Mouse (Mus musculus) left cerebral cortex, postnatal 14 days (tissue): ENCODE measurements around the gene Lrrn2. TPM values are rescaled to one million over a fixed set of nuclear protein-coding genes. Genes with fewer than 3 reads are reported as not detected.

Experiments
- DNase-seq, 2 experiments: peaks; one replicate each; pipeline ENCODE4 v3.0.0; 2021 to 2022; ENCODE audit warnings: low spot score in 2 of 2, mixed read lengths in 1 of 2
- intact Hi-C: fragments of 180-260 bp; cut with DNase I; formaldehyde crosslinking; loops from one replicate; pipeline ENCODE4 v1.15.1; 2025
- total RNA-seq, 2 experiments: library from RNA; stranded (reverse); gene quantifications; 2 replicates each; pipeline ENCODE4 v1.2.3; 2021

Lrrn2 gene
- total RNA-seq, 2 experiments from 2014 or later, result 96.6 to 112 TPM

- intact Hi-C loops, result no loop called here
- DNase-seq, result peak in 1 of 2 experiments; percentile 28
These were observed 41.0 kb downstream of the Lrrn2 start for GRCm38 (mm10) chr1:132921071-132921470.

GRCm38 (mm10) chr1:132922257-132922656 lies 42.2 kb downstream of the Lrrn2 start:
- peak in 1 of 2 experiments; percentile 21 for DNase-seq
- intact Hi-C loops, result no loop called here

- intact Hi-C loops, result no loop called here
- DNase-seq, result no peak
These were observed 45.2 kb downstream of the Lrrn2 start for GRCm38 (mm10) chr1:132925270-132925669.

- no peak for DNase-seq
- intact Hi-C loops, result no loop called here
These were observed 48.2 kb downstream of the Lrrn2 start for GRCm38 (mm10) chr1:132928032-132928906.

- intact Hi-C loops, result no loop called here
- DNase-seq, result no peak
These were observed 48.8 kb downstream of the Lrrn2 start for GRCm38 (mm10) chr1:132928907-132929250.

GRCm38 (mm10) chr1:132930291-132930690 lies 50.2 kb downstream of the Lrrn2 start:
- intact Hi-C loops, result loop anchor here (10.0 kb wide), 1 partner anchor 45 kb away; the partner anchor contains the start of gene Lrrn2
- no peak for DNase-seq

- intact Hi-C loops, result loop anchor here (10.0 kb wide), 1 partner anchor 48 kb away; the partner anchor contains the start of gene Lrrn2
- DNase-seq, result no peak
These were observed 52.3 kb downstream of the Lrrn2 start for GRCm38 (mm10) chr1:132932421-132932820.

GRCm38 (mm10) chr1:132934856-132935255 lies 54.8 kb downstream of the Lrrn2 start:
- intact Hi-C loops, result loop anchor here (10.0 kb wide), 1 partner anchor 50 kb away; the partner anchor contains the start of gene Lrrn2
- peak; percentile 68 to 89 for DNase-seq

GRCm38 (mm10) chr1:132937296-132938030 lies 57.4 kb downstream of the Lrrn2 start:
- DNase-seq, result no peak
- intact Hi-C loops, result loop anchor here (10.0 kb wide), 1 partner anchor 53 kb away; the partner anchor contains the start of gene Lrrn2

- intact Hi-C loops, result loop anchor here (10.0 kb wide), 1 partner anchor 54 kb away; the partner anchor contains the start of gene Lrrn2
- DNase-seq, result peak in 1 of 2 experiments; percentile 48
These were observed 58.9 kb downstream of the Lrrn2 start for GRCm38 (mm10) chr1:132938975-132939374.

GRCm38 (mm10) chr1:132945826-132946225 lies 65.8 kb downstream of the Lrrn2 start:
- intact Hi-C loops, result no loop called here
- peak in 1 of 2 experiments; percentile 35 for DNase-seq

GRCm38 (mm10) chr1:132947811-132948210 lies 67.7 kb downstream of the Lrrn2 start:
- no peak for DNase-seq
- intact Hi-C loops, result no loop called here

GRCm38 (mm10) chr1:132956809-132957208 lies 76.7 kb downstream of the Lrrn2 start:
- no peak for DNase-seq
- intact Hi-C loops, result no loop called here

- no peak for DNase-seq
- intact Hi-C loops, result no loop called here
These were observed 81.7 kb downstream of the Lrrn2 start for GRCm38 (mm10) chr1:132961751-132962150.

- intact Hi-C loops, result no loop called here
- DNase-seq, result no peak
These were observed 84.0 kb downstream of the Lrrn2 start for GRCm38 (mm10) chr1:132964106-132964505.

- intact Hi-C loops, result no loop called here
These were observed 84.6 kb downstream of the Lrrn2 start for GRCm38 (mm10) chr1:132964691-132965090.

GRCm38 (mm10) chr1:132968659-132969058 lies 88.6 kb downstream of the Lrrn2 start:
- DNase-seq, result peak; percentile 30 to 64
- intact Hi-C loops, result loop anchor here (1.0 kb wide), 1 partner anchor 210 kb away; no protein-coding TSS in a partner anchor

More at GRCm38 (mm10) chr1:132964691-132965090, 84.6 kb downstream of the Lrrn2 start:
- no peak for DNase-seq

- intact Hi-C loops, result no loop called here
- no peak for DNase-seq
These were observed 97.3 kb downstream of the Lrrn2 start for GRCm38 (mm10) chr1:132977402-132977801.

- no peak for DNase-seq
These were observed 101.2 kb downstream of the Lrrn2 start for GRCm38 (mm10) chr1:132981232-132981631.

GRCm38 (mm10) chr1:132982728-132983127 lies 102.7 kb downstream of the Lrrn2 start:
- DNase-seq, result peak; percentile 79 to 86
- intact Hi-C loops, result loop anchor here (1.0 to 10.0 kb wide), 2 partner anchors 224 to 358 kb away; no protein-coding TSS in a partner anchor

More at GRCm38 (mm10) chr1:132981232-132981631, 101.2 kb downstream of the Lrrn2 start:
- intact Hi-C loops, result loop anchor here (10.0 kb wide), 1 partner anchor 356 kb away; no protein-coding TSS in a partner anchor
